Comparison of ENCODE assay signal across 30 mouse cellular contexts in the genomic region with DNA sequence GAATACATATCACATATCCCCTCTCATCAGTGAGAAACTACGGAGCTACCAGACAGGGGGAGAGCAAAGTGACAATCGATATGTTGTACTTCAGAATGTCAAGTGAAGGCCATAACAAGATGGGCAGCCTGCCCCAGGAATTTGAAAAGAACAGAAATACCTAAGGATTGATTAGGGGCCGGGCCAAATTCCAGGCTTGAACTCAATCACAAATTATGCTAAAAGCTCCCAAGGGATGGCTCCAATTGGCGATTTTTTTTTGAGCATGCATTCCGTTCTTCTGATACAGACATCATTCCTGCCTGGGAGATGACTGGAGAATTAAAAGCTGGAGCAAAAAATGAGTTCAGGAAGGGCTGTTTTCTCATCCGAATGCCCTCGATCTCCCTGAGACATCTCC.
DNase-seq lines count a peak whose midpoint lies in the region; ATAC-seq and TF ChIP-seq lines count a peak whose summit lies in the region.
"Had no signal": no experiment of that assay in that cellular context is flagged by ENCODE, and none has a peak within 500 bp of the region (broad histone marks: within the 10 kb centered on the region; RNA-seq: fewer than 3 reads in every experiment).

No protein-coding gene starts in this region.

- TF ChIP-seq POLR2A in kidney, adult 2 months (IDR thresholded peaks at IDR 0.05; ENCODE audit: low read depth, low read length), result no peak
- TF ChIP-seq POLR2A in myocyte (IDR thresholded peaks at IDR 0.05; ENCODE audit: insufficient read length, low read depth), result no peak

- no peak for ATAC-seq in kidney, postnatal 0 days (replicated peaks; ENCODE audit: low FRiP score, low read depth)
- ATAC-seq: forebrain, embryonic 16.5 days; intestine, embryonic 16.5 days; midbrain, embryonic 16.5 days had no signal

- TF ChIP-seq CTCF in kidney, postnatal 0 days (IDR thresholded peaks at IDR 0.05; ENCODE audit: low read depth), result no peak
- TF ChIP-seq CTCF in kidney, adult 2 months (conservative IDR thresholded peaks at IDR 0.05; ENCODE audit: insufficient read depth, insufficient read length, low read depth, low read length), result no peak

- no peaks in the 10 kb centered on the region for H3K27me3 ChIP-seq in kidney, postnatal 0 days (ENCODE audit: insufficient read depth, low read length)
- no peaks in the 10 kb centered on the region for H3K27me3 ChIP-seq in kidney, adult 2 months (replicated peaks; ENCODE audit: control insufficient read depth, insufficient read depth, low read length)
- H3K27me3 ChIP-seq in embryonic facial prominence, embryonic 10.5 days (replicated peaks; ENCODE audit: low read depth, poor library complexity, severe bottlenecking), result no peaks in the 10 kb centered on the region
- H3K27me3 ChIP-seq in myocyte (ENCODE audit: control insufficient read depth, insufficient read depth, insufficient read length), result no peaks in the 10 kb centered on the region
- H3K27me3 ChIP-seq: embryonic facial prominence, embryonic 15.5 days; hindbrain, embryonic 12.5 days; limb, embryonic 15.5 days; stomach, embryonic 15.5 days had no signal

- peak; percentile 33 for DNase-seq in kidney, postnatal 0 days (ENCODE audit: low spot score)
- DNase-seq in kidney, adult 2 months, result no peak
- DNase-seq in Muller cell, postnatal 12 days (ENCODE audit: inconsistent ontology term), result peak; percentile 89
- DNase-seq in embryonic facial prominence, embryonic 10.5 days (ENCODE audit: low spot score), result no peak
- DNase-seq in left cerebral cortex, postnatal 10 days (ENCODE audit: extremely low spot score in 1 of 2, low spot score in 2 of 2), result no peak
- DNase-seq: adrenal gland, postnatal 14 days; cerebellum, adult 11 months; cerebellum, adult 9-10 months; cerebellum, postnatal 36 days; gastrocnemius, adult 2 months; heart, postnatal 14 days; kidney, adult 9 months; kidney, postnatal 14 days; left cerebral cortex, postnatal 4 days; lung, adult 2 months; lung, postnatal 10 days; right cerebral cortex, postnatal 25 days had no signal

- H3K79me2 ChIP-seq in myocyte (ENCODE audit: control insufficient read depth, insufficient read depth), result no peaks in the 10 kb centered on the region

- no peak overlapping the region for H3K4me3 ChIP-seq in kidney, postnatal 0 days (replicated peaks; ENCODE audit: low read depth, low read length)
- no peak overlapping the region for H3K4me3 ChIP-seq in kidney, adult 2 months (ENCODE audit: insufficient read depth, low read depth, low read length)
- H3K4me3 ChIP-seq in embryonic facial prominence, embryonic 10.5 days, result no peak overlapping the region
- no peak overlapping the region for H3K4me3 ChIP-seq in myocyte
- H3K4me3 ChIP-seq: embryonic facial prominence, embryonic 15.5 days; gastrocnemius, adult 2 months; hindbrain, embryonic 12.5 days; layer of hippocampus, adult 2 months; limb, embryonic 15.5 days; stomach, embryonic 15.5 days had no signal

- H3K36me3 ChIP-seq in kidney, postnatal 0 days (ENCODE audit: insufficient read depth, low read length), result no peaks in the 10 kb centered on the region
- no peaks in the 10 kb centered on the region for H3K36me3 ChIP-seq in kidney, adult 2 months (ENCODE audit: control insufficient read depth, insufficient read depth, low read length)
- no peaks in the 10 kb centered on the region for H3K36me3 ChIP-seq in embryonic facial prominence, embryonic 10.5 days (replicated peaks)
- no peaks in the 10 kb centered on the region for H3K36me3 ChIP-seq in myocyte (ENCODE audit: control insufficient read depth, insufficient read depth)
- H3K36me3 ChIP-seq: embryonic facial prominence, embryonic 15.5 days; G1E; hindbrain, embryonic 12.5 days; limb, embryonic 15.5 days; stomach, embryonic 15.5 days had no signal

- no peak overlapping the region for H3K4me2 ChIP-seq in kidney, postnatal 0 days (ENCODE audit: low read length)
- peak overlapping the region; percentile 40 for H3K4me2 ChIP-seq in myocyte (ENCODE audit: low read depth)
- H3K4me2 ChIP-seq: embryonic facial prominence, embryonic 15.5 days; hindbrain, embryonic 12.5 days; limb, embryonic 15.5 days; midbrain, embryonic 11.5 days; stomach, embryonic 15.5 days had no signal

- 58% methylated on average over 7 of the region's 7 CpGs for WGBS in kidney, postnatal 0 days
- WGBS in kidney, adult 2 months, result 74% methylated on average over 7 of the region's 7 CpGs
- WGBS in embryonic facial prominence, embryonic 10.5 days, result 53% methylated on average over 7 of the region's 7 CpGs

- no peak overlapping the region for H3K27ac ChIP-seq in kidney, postnatal 0 days
- H3K27ac ChIP-seq in kidney, adult 2 months (ENCODE audit: insufficient read depth, low read depth, low read length), result no peak overlapping the region
- peak overlapping the region; percentile 24 for H3K27ac ChIP-seq in embryonic facial prominence, embryonic 10.5 days (replicated peaks)
- H3K27ac ChIP-seq: embryonic facial prominence, embryonic 15.5 days; gastrocnemius, adult 2 months; hindbrain, embryonic 12.5 days; layer of hippocampus, adult 2 months; limb, embryonic 15.5 days; liver, embryonic 14.5 days; macrophage; stomach, embryonic 15.5 days had no signal

- no peak overlapping the region for H3K9ac ChIP-seq in kidney, postnatal 0 days (ENCODE audit: low read depth, low read length)
- H3K9ac ChIP-seq: embryonic facial prominence, embryonic 15.5 days; hindbrain, embryonic 12.5 days; limb, embryonic 15.5 days; liver, embryonic 14.5 days; stomach, embryonic 15.5 days had no signal

- intact Hi-C loops in left cerebral cortex, postnatal 10 days (cut with DNase I), result no loop called here

- peaks cover 12% of the 10 kb centered on the region for H3K4me1 ChIP-seq in kidney, postnatal 0 days (replicated peaks; ENCODE audit: insufficient read depth, low read length)
- H3K4me1 ChIP-seq in kidney, adult 2 months (ENCODE audit: control insufficient read depth, insufficient read depth, low read length), result peaks cover 7% of the 10 kb centered on the region
- H3K4me1 ChIP-seq in embryonic facial prominence, embryonic 10.5 days, result peaks cover 62% of the 10 kb centered on the region

- H3ac ChIP-seq in myocyte (ENCODE audit: control insufficient read depth, insufficient read length), result no peak overlapping the region

- H3K9me3 ChIP-seq in kidney, postnatal 0 days (replicated peaks; ENCODE audit: low read length), result no peaks in the 10 kb centered on the region
- H3K9me3 ChIP-seq in embryonic facial prominence, embryonic 10.5 days, result no peaks in the 10 kb centered on the region
- H3K9me3 ChIP-seq: embryonic facial prominence, embryonic 15.5 days; G1E; hindbrain, embryonic 12.5 days; limb, embryonic 15.5 days; stomach, embryonic 15.5 days had no signal

TF ChIP-seq in myocyte, 11 proteins besides CTCF, POLR2A, EP300 and RAD21:
- no peak for TF ChIP-seq REST (IDR thresholded peaks at IDR 0.05; ENCODE audit: insufficient read depth, insufficient read length)
- no peak for TF ChIP-seq MYOD1 (IDR thresholded peaks at IDR 0.05; ENCODE audit: control insufficient read depth in 1 of 3, insufficient read length in 2 of 3, low read depth in 2 of 3)
- no peak for TF ChIP-seq CEBPB (IDR thresholded peaks at IDR 0.05; ENCODE audit: insufficient read depth, poor library complexity, severe bottlenecking)
- no peak for TF ChIP-seq E2F4 (IDR thresholded peaks at IDR 0.05; ENCODE audit: insufficient read depth)
- TF ChIP-seq TCF3 (IDR thresholded peaks at IDR 0.05; ENCODE audit: insufficient read length, low read depth), result no peak
- no peak for TF ChIP-seq USF1 (IDR thresholded peaks at IDR 0.05; ENCODE audit: low read depth)
- TF ChIP-seq MAX (IDR thresholded peaks at IDR 0.05; ENCODE audit: low read depth), result no peak
- no peak for TF ChIP-seq POLR2AphosphoS2 (IDR thresholded peaks at IDR 0.05; ENCODE audit: insufficient read length, low read depth)
- TF ChIP-seq SRF (IDR thresholded peaks at IDR 0.05; ENCODE audit: control insufficient read depth, insufficient read length, low read depth), result no peak
- no peak for TF ChIP-seq TCF12 (IDR thresholded peaks at IDR 0.05; ENCODE audit: insufficient read depth, poor library complexity, severe bottlenecking)
- no peak for TF ChIP-seq MYOG (IDR thresholded peaks at IDR 0.05; ENCODE audit: control insufficient read depth in 1 of 3, insufficient read depth in 1 of 3, insufficient read length in 2 of 3, low read depth in 2 of 3)

Comparison
In these comparisons a context has a peak if more than half of its experiments do, and no peak if none do; other contexts are left out.
1. DNase-seq: peak in kidney, postnatal 0 days (single experiment) and Muller cell, postnatal 12 days (single experiment); none in kidney, adult 2 months (single experiment), embryonic facial prominence, embryonic 10.5 days (single experiment) and left cerebral cortex, postnatal 10 days (0 of 2).